ENCODE assay signal across 9 mouse cellular contexts in genomic region chr2:174284807-174285457, GRCm38 (mm10). TPM values are rescaled to one million over a fixed set of nuclear protein-coding genes. Genes with fewer than 3 reads are reported as not detected.
DNase-seq lines count a peak whose midpoint lies in the region; ATAC-seq lines count a peak whose summit lies in the region.
"Had no signal": no experiment of that assay in that cellular context is flagged by ENCODE, and none has a peak within 500 bp of the region (broad histone marks: within the 10 kb centered on the region; RNA-seq: fewer than 3 reads in every experiment).

No protein-coding gene starts in this region.

- 45% methylated on average over 58 of the region's 58 CpGs for WGBS in heart, embryonic 11.5 days (ENCODE audit: insufficient replicate concordance)
- 46% methylated on average over 58 of the region's 58 CpGs for WGBS in hindbrain, embryonic 14.5 days
- 52% methylated on average over 58 of the region's 58 CpGs for WGBS in midbrain, embryonic 14.5 days

- H3K4me1 ChIP-seq in heart, embryonic 11.5 days (ENCODE audit: control insufficient read depth, insufficient read depth, low read length), result no peaks in the 10 kb centered on the region
- H3K4me1 ChIP-seq in hindbrain, embryonic 14.5 days (replicated peaks; ENCODE audit: control insufficient read depth, insufficient read depth, low read length), result peaks cover 4% of the 10 kb centered on the region; the same call in 1 of the 2 replicates
- no peaks in the 10 kb centered on the region for H3K4me1 ChIP-seq in midbrain, embryonic 14.5 days (ENCODE audit: control insufficient read depth, insufficient read depth, low read length)

- intact Hi-C loops in heart, postnatal 36 days (cut with DNase I), result loop anchor here (5.0 to 10.0 kb wide), 2 partner anchors 210 to 698 kb away; partner anchors contain the start of gene Stx16

- no peaks in the 10 kb centered on the region; the same call in 1 of the 2 replicates for H3K9me3 ChIP-seq in heart, embryonic 11.5 days (replicated peaks; ENCODE audit: control insufficient read depth, low read length)
- H3K9me3 ChIP-seq in hindbrain, embryonic 14.5 days (ENCODE audit: control insufficient read depth, low read length), result peaks cover 23% of the 10 kb centered on the region
- peaks cover 24% of the 10 kb centered on the region for H3K9me3 ChIP-seq in midbrain, embryonic 14.5 days (ENCODE audit: control insufficient read depth, low read length)

- ATAC-seq in heart, embryonic 11.5 days (replicated peaks; ENCODE audit: insufficient number of reproducible peaks, low FRiP score, low TSS enrichment), result no peak
- ATAC-seq in hindbrain, embryonic 14.5 days (ENCODE audit: low FRiP score), result no peak
- ATAC-seq in midbrain, embryonic 14.5 days (ENCODE audit: low FRiP score, low TSS enrichment), result no peak

- H3K4me3 ChIP-seq in heart, embryonic 11.5 days (ENCODE audit: low read depth, low read length), result peak overlapping the region; percentile 29
- peak overlapping the region; percentile 26 for H3K4me3 ChIP-seq in hindbrain, embryonic 14.5 days (replicated peaks; ENCODE audit: low read length)
- H3K4me3 ChIP-seq in midbrain, embryonic 14.5 days (replicated peaks; ENCODE audit: low read depth, low read length), result peak overlapping the region; percentile 22
- H3K4me3 ChIP-seq: myocyte had no signal

- DNase-seq in heart, postnatal 36 days, result no peak
- DNase-seq in embryo, embryonic 10 days (ENCODE audit: low spot score), result peak; percentile 73
- no peak for DNase-seq in hindbrain, embryonic 14.5 days (ENCODE audit: low spot score)
- DNase-seq in midbrain, embryonic 14.5 days, result no peak
- DNase-seq in frontal cortex, adult 2 months (ENCODE audit: extremely low spot score in 1 of 2, low spot score in 1 of 2), result no peak
- DNase-seq in urinary bladder, postnatal 4 days (ENCODE audit: low spot score in 2 of 2), result no peak
- no peak for DNase-seq in kidney, adult 11 months

- peak overlapping the region; percentile 59 for H3K4me2 ChIP-seq in heart, embryonic 11.5 days
- H3K4me2 ChIP-seq in hindbrain, embryonic 14.5 days (replicated peaks), result peak overlapping the region; percentile 49
- H3K4me2 ChIP-seq in midbrain, embryonic 14.5 days (ENCODE audit: low read length), result peak overlapping the region; percentile 45

- peaks cover 40% of the 10 kb centered on the region for H3K27me3 ChIP-seq in heart, embryonic 11.5 days (ENCODE audit: control insufficient read depth, insufficient read depth, low read length)
- H3K27me3 ChIP-seq in hindbrain, embryonic 14.5 days (ENCODE audit: control insufficient read depth, insufficient read depth, low read length), result peaks cover 58% of the 10 kb centered on the region
- H3K27me3 ChIP-seq in midbrain, embryonic 14.5 days (ENCODE audit: control insufficient read depth, insufficient read depth, low read length), result peaks cover 37% of the 10 kb centered on the region

- no peak overlapping the region for H3K9ac ChIP-seq in heart, embryonic 11.5 days (ENCODE audit: low read depth, low read length)
- H3K9ac ChIP-seq in hindbrain, embryonic 14.5 days, result no peak overlapping the region; the same call in 1 of the 2 replicates
- no peak overlapping the region for H3K9ac ChIP-seq in midbrain, embryonic 14.5 days (replicated peaks; ENCODE audit: low read length)

- peaks cover 34% of the 10 kb centered on the region for H3K36me3 ChIP-seq in heart, embryonic 11.5 days (ENCODE audit: control insufficient read depth, insufficient read depth, low read length)
- H3K36me3 ChIP-seq in hindbrain, embryonic 14.5 days (replicated peaks; ENCODE audit: control insufficient read depth, insufficient read depth), result peaks cover 61% of the 10 kb centered on the region
- H3K36me3 ChIP-seq in midbrain, embryonic 14.5 days (ENCODE audit: control insufficient read depth, insufficient read depth, low read length), result peaks cover 56% of the 10 kb centered on the region

- no peak overlapping the region for H3K27ac ChIP-seq in heart, embryonic 11.5 days (ENCODE audit: low read depth, low read length)
- H3K27ac ChIP-seq in hindbrain, embryonic 14.5 days, result no peak overlapping the region
- H3K27ac ChIP-seq in midbrain, embryonic 14.5 days (replicated peaks; ENCODE audit: low read depth, low read length), result no peak overlapping the region

RNA-seq across cellular contexts. Expression of gene Gnas, which starts 0.8 kb away (rescaled TPM):
- polyA plus RNA-seq in heart, embryonic 11.5 days (2014; fragmentation: Nextera tagmentation; extraction: Ambion mirVana), result 1,095 and 1,127 TPM in 2 replicates
- total RNA-seq in heart, postnatal 36 days (2021), result 1,000 to 10,000 TPM; 1,171 to 1,227 TPM
- polyA plus RNA-seq in hindbrain, embryonic 14.5 days (2014; fragmentation: Nextera tagmentation; extraction: Ambion mirVana), result 1,800 and 1,897 TPM in 2 replicates
- polyA plus RNA-seq in midbrain, embryonic 14.5 days (2014; fragmentation: Nextera tagmentation; extraction: Ambion mirVana), result 1,446 and 1,495 TPM in 2 replicates
- 2,156 and 2,275 TPM in 2 replicates for polyA plus RNA-seq in frontal cortex, adult 2 months (2012; rRNA removed)
